7 mouse cellular contexts compared by ENCODE assay signal in genomic region chr12:84875761-84876480, GRCm38 (mm10). TPM values are rescaled to one million over a fixed set of nuclear protein-coding genes. Genes with fewer than 3 reads are reported as not detected.
DNase-seq lines count a peak whose midpoint lies in the region; ATAC-seq lines count a peak whose summit lies in the region.

No protein-coding gene starts in this region.

- H3K9ac ChIP-seq in lung, embryonic 15.5 days = peak overlapping the region; percentile 33
- no peak overlapping the region for H3K9ac ChIP-seq in hindbrain, embryonic 11.5 days (ENCODE audit: low read depth, low read length)
- no peak overlapping the region for H3K9ac ChIP-seq in midbrain, embryonic 12.5 days (replicated peaks)

- peak overlapping the region; percentile 68 for H3K4me2 ChIP-seq in lung, embryonic 15.5 days
- H3K4me2 ChIP-seq in hindbrain, embryonic 11.5 days (replicated peaks; ENCODE audit: low read depth, low read length) = peak overlapping the region; percentile 28
- H3K4me2 ChIP-seq in midbrain, embryonic 12.5 days (replicated peaks) = peak overlapping the region; percentile 46

- no peak overlapping the region for H3K27ac ChIP-seq in lung, embryonic 15.5 days
- H3K27ac ChIP-seq in hindbrain, embryonic 11.5 days (ENCODE audit: low read depth, low read length) = no peak overlapping the region
- no peak overlapping the region for H3K27ac ChIP-seq in midbrain, embryonic 12.5 days (replicated peaks)

- peaks cover 63% of the 10 kb centered on the region for H3K27me3 ChIP-seq in lung, embryonic 15.5 days
- H3K27me3 ChIP-seq in hindbrain, embryonic 11.5 days (ENCODE audit: control insufficient read depth, insufficient read depth, low read length) = peaks cover 38% of the 10 kb centered on the region
- peaks cover 56% of the 10 kb centered on the region for H3K27me3 ChIP-seq in midbrain, embryonic 12.5 days

- H3K9me3 ChIP-seq in lung, embryonic 15.5 days = no peaks in the 10 kb centered on the region
- H3K9me3 ChIP-seq in hindbrain, embryonic 11.5 days (ENCODE audit: control insufficient read depth, low read length) = no peaks in the 10 kb centered on the region; the same call in 1 of the 2 replicates
- no peaks in the 10 kb centered on the region for H3K9me3 ChIP-seq in midbrain, embryonic 12.5 days

- H3K4me3 ChIP-seq in lung, embryonic 15.5 days = peak overlapping the region; percentile 46
- H3K4me3 ChIP-seq in hindbrain, embryonic 11.5 days (ENCODE audit: low read depth, low read length) = peak overlapping the region; percentile 30
- peak overlapping the region; percentile 34 for H3K4me3 ChIP-seq in midbrain, embryonic 12.5 days

- WGBS in lung, embryonic 15.5 days = under 1% methylated on average over 59 of the region's 59 CpGs
- WGBS in hindbrain, embryonic 11.5 days = 2% methylated on average over 59 of the region's 59 CpGs
- WGBS in midbrain, embryonic 12.5 days = 2% methylated on average over 59 of the region's 59 CpGs

- peaks cover 20% of the 10 kb centered on the region for H3K4me1 ChIP-seq in lung, embryonic 15.5 days
- H3K4me1 ChIP-seq in hindbrain, embryonic 11.5 days (replicated peaks; ENCODE audit: control insufficient read depth, insufficient read depth, low read length) = peaks cover 10% of the 10 kb centered on the region; the same call in 1 of the 2 replicates
- H3K4me1 ChIP-seq in midbrain, embryonic 12.5 days = peaks cover 14% of the 10 kb centered on the region

- peak; percentile 15; the same call in 1 of the 2 replicates for ATAC-seq in lung, embryonic 15.5 days (ENCODE audit: borderline replicate concordance, extremely low read depth, low FRiP score, low TSS enrichment)
- no peak for ATAC-seq in hindbrain, embryonic 11.5 days (ENCODE audit: low FRiP score)
- no peak for ATAC-seq in midbrain, embryonic 12.5 days (ENCODE audit: low FRiP score, low read depth)
- ATAC-seq in erythroid progenitor cell, adult 5-6 weeks (replicated peaks; ENCODE audit: low FRiP score, poor library complexity, severe bottlenecking) = no peak

- no peaks in the 10 kb centered on the region for H3K36me3 ChIP-seq in lung, embryonic 15.5 days
- H3K36me3 ChIP-seq in hindbrain, embryonic 11.5 days (ENCODE audit: control insufficient read depth, insufficient read depth, low read length) = no peaks in the 10 kb centered on the region
- no peaks in the 10 kb centered on the region for H3K36me3 ChIP-seq in midbrain, embryonic 12.5 days

- DNase-seq in lung, postnatal 25 days (ENCODE audit: low spot score) = no peak
- peak; percentile 61 to 62 for DNase-seq in cerebellum, postnatal 25 days
- DNase-seq in hindbrain, embryonic 11.5 days (ENCODE audit: low spot score) = peak; percentile 53
- no peak for DNase-seq in urinary bladder, adult 18-20 months (ENCODE audit: low spot score in 2 of 2)

RNA-seq across cellular contexts. Expression of gene Ltbp2, which starts 0.4 kb away (rescaled TPM):
- polyA plus RNA-seq in lung, embryonic 15.5 days (2015; fragmentation: Nextera tagmentation; extraction: Ambion mirVana) = 12.8 and 15.1 TPM in 2 replicates
- polyA plus RNA-seq in hindbrain, embryonic 11.5 days (2014; fragmentation: Nextera tagmentation; extraction: Ambion mirVana) = 0.08 and 0.09 TPM in 2 replicates
- polyA plus RNA-seq in midbrain, embryonic 12.5 days (2016; fragmentation: Nextera tagmentation; extraction: Ambion mirVana) = 0.43 TPM in 1 of 2 replicates, not detected in the other
- total RNA-seq in erythroid progenitor cell, adult 5-6 weeks (2015; ENCODE audit: low replicate concordance) = 1.3 TPM in 1 of 2 replicates, not detected in the other
- 0.77 and 3.3 TPM in 2 replicates for total RNA-seq in erythroid progenitor cell, adult 5-6 weeks (2017; ENCODE audit: low replicate concordance)

Comparison
In these comparisons a context has a peak if more than half of its experiments do, and no peak if none do; other contexts are left out.
1. DNase-seq: peak in cerebellum, postnatal 25 days (2 of 2) and hindbrain, embryonic 11.5 days (single experiment); none in lung, postnatal 25 days (single experiment) and urinary bladder, adult 18-20 months (0 of 2).
2. Peak in every context shown above with its lines, with median percentiles within 50 percentile points of each other: H3K4me2 ChIP-seq and H3K4me3 ChIP-seq.